Mouse (Mus musculus) intestine, embryonic 14.5 days (tissue): ENCODE results near the gene Ptrh2. TPM values are rescaled to one million over a fixed set of nuclear protein-coding genes. Genes with fewer than 3 reads are reported as not detected.

Source experiments
- ATAC-seq: fragments of 200-750 bp; cut with Nextera tagmentation; replicated peaks from 2 replicates; pipeline ENCODE4 v1.8.0; 2017; ENCODE audit warnings: low read depth, moderate number of reproducible peaks, moderate TSS enrichment, moderate library complexity; ENCODE audit not compliant: low FRiP score, low TSS enrichment
- DNase-seq: peaks from one replicate; pipeline ENCODE4 v3.0.0-alpha.2; 2018; ENCODE audit warnings: low spot score
- H3K27ac ChIP-seq: fragments of 300-500 bp; sonication (generic); 2 replicates; pipeline ENCODE4 v1.5.1; 2014; ENCODE audit warnings: low read depth, mild to moderate bottlenecking, control low read depth
- H3K27me3 ChIP-seq: fragments of 300-500 bp; sonication (generic); replicated peaks from 2 replicates; pipeline ENCODE4 v1.6.1; 2014; ENCODE audit warnings: low read length, control low read depth; ENCODE audit not compliant: control insufficient read depth, insufficient read depth
- H3K36me3 ChIP-seq: fragments of 300-500 bp; sonication (generic); 2 replicates; pipeline ENCODE4 v1.6.1; 2014; ENCODE audit warnings: low read length, control low read depth; ENCODE audit not compliant: control insufficient read depth, insufficient read depth
- H3K4me1 ChIP-seq: fragments of 300-500 bp; sonication (generic); replicated peaks from 2 replicates; pipeline ENCODE4 v1.6.1; 2014; ENCODE audit warnings: low read length, control low read depth, mixed read lengths; ENCODE audit not compliant: control insufficient read depth, insufficient read depth
- H3K4me2 ChIP-seq: fragments of 300-500 bp; sonication (generic); 2 replicates; pipeline ENCODE4 v1.6.1; 2014; ENCODE audit warnings: low read length
- H3K4me3 ChIP-seq: fragments of 300-500 bp; sonication (generic); 2 replicates; pipeline ENCODE4 v1.5.1; 2014; ENCODE audit warnings: low read depth, low read length, control low read depth, mixed read lengths
- H3K9ac ChIP-seq: fragments of 300-500 bp; sonication (generic); 2 replicates; pipeline ENCODE4 v1.6.1; 2014; ENCODE audit warnings: mild to moderate bottlenecking, low read length
- H3K9me3 ChIP-seq: fragments of 300-500 bp; sonication (generic); 2 replicates; pipeline ENCODE4 v1.6.1; 2016; ENCODE audit warnings: low read length, control low read depth; ENCODE audit not compliant: control insufficient read depth
- WGBS: fragments of 180-500 bp; shearing (Covaris S2); extraction: QIAGEN DNeasy Blood & Tissue Kit; methylation state at CpG from one replicate; pipeline ENCODE4 v1.1.7; 2014; 5-methylcytosine and 5-hydroxymethylcytosine counted together
- polyA plus RNA-seq: library from polyadenylated mRNA; unstranded; fragments of >200 nt; fragmentation: Nextera tagmentation; extraction: Ambion mirVana; gene quantifications from 2 replicates; pipeline ENCODE4 v1.2.1, GENCODE M21; 2014

Ptrh2 gene
- polyA plus RNA-seq, 1 experiment from 2014 or later, result 35.4 TPM

- DNase-seq (no peak), ATAC-seq (no peak)
- no peaks in the 10 kb centered on the region for H3K9me3 ChIP-seq
- H3K4me2 ChIP-seq, result no peak overlapping the region
- H3K4me1 ChIP-seq, result no peaks in the 10 kb centered on the region
- no peaks in the 10 kb centered on the region for H3K27me3 ChIP-seq
- 0 out of 2 replicates have a peak, but pooled peaks cover 7% of the 10 kb centered on the region for H3K36me3 ChIP-seq
- 90% methylated on average over 1 of the region's 1 CpGs for WGBS
- H3K9ac ChIP-seq, result no peak overlapping the region
- H3K27ac ChIP-seq, result no peak overlapping the region
- H3K4me3 ChIP-seq, result no peak overlapping the region
Observed at GRCm38 (mm10) chr11:86649542-86649941, 34.2 kb upstream of the Ptrh2 start.

GRCm38 (mm10) chr11:86650676-86651075, 33.1 kb upstream of the Ptrh2 start:
- 73% methylated on average over 6 of the region's 6 CpGs for WGBS
- H3K36me3 ChIP-seq, result 0 out of 2 replicates have a peak, but pooled peaks cover 7% of the 10 kb centered on the region

GRCm38 (mm10) chr11:86652578-86652979, 31.2 kb upstream of the Ptrh2 start:
- no peak for DNase-seq
- 87% methylated on average over 4 of the region's 4 CpGs for WGBS
- H3K9me3 ChIP-seq, result no peaks in the 10 kb centered on the region
- no peak overlapping the region for H3K9ac ChIP-seq
- H3K27me3 ChIP-seq, result no peaks in the 10 kb centered on the region
- ATAC-seq, result no peak
- H3K27ac ChIP-seq, result no peak overlapping the region
- no peak overlapping the region for H3K4me3 ChIP-seq
- no peaks in the 10 kb centered on the region for H3K4me1 ChIP-seq
- H3K4me2 ChIP-seq, result no peak overlapping the region
- H3K36me3 ChIP-seq, result 0 out of 2 replicates have a peak, but pooled peaks cover 7% of the 10 kb centered on the region

More at GRCm38 (mm10) chr11:86650676-86651075, 33.1 kb upstream of the Ptrh2 start:
- no peaks in the 10 kb centered on the region for H3K4me1 ChIP-seq
- ATAC-seq, result no peak
- no peak overlapping the region for H3K9ac ChIP-seq
- H3K27me3 ChIP-seq, result no peaks in the 10 kb centered on the region
- DNase-seq, result no peak
- no peak overlapping the region for H3K4me2 ChIP-seq
- no peak overlapping the region for H3K4me3 ChIP-seq
- H3K9me3 ChIP-seq, result no peaks in the 10 kb centered on the region
- no peak overlapping the region for H3K27ac ChIP-seq

GRCm38 (mm10) chr11:86653446-86653845, 30.3 kb upstream of the Ptrh2 start:
- H3K4me2 ChIP-seq, result no peak overlapping the region
- H3K27ac ChIP-seq, result no peak overlapping the region
- ATAC-seq (no peak), DNase-seq (peak; percentile 60)
- H3K9me3 ChIP-seq, result no peaks in the 10 kb centered on the region
- 0 out of 2 replicates have a peak, but pooled peaks cover 7% of the 10 kb centered on the region for H3K36me3 ChIP-seq
- 41% methylated on average over 3 of the region's 3 CpGs for WGBS
- H3K9ac ChIP-seq, result no peak overlapping the region
- H3K27me3 ChIP-seq, result no peaks in the 10 kb centered on the region
- no peaks in the 10 kb centered on the region for H3K4me1 ChIP-seq
- no peak overlapping the region for H3K4me3 ChIP-seq

- Histone ChIP-seq H3K27ac (no peak overlapping the region), H3K4me2 (no peak overlapping the region), H3K9me3 (no peaks in the 10 kb centered on the region), H3K27me3 (no peaks in the 10 kb centered on the region), H3K4me1 (no peaks in the 10 kb centered on the region), H3K9ac (no peak overlapping the region), H3K36me3 (0 out of 2 replicates have a peak, but pooled peaks cover 7% of the 10 kb centered on the region), H3K4me3 (no peak overlapping the region)
- 83% methylated on average over 4 of the region's 4 CpGs for WGBS
- DNase-seq (no peak), ATAC-seq (no peak)
Observed at GRCm38 (mm10) chr11:86654096-86654495, 29.7 kb upstream of the Ptrh2 start.

GRCm38 (mm10) chr11:86655671-86656070, 28.1 kb upstream of the Ptrh2 start:
- no peaks in the 10 kb centered on the region for H3K4me1 ChIP-seq
- peaks cover 15% of the 10 kb centered on the region for H3K36me3 ChIP-seq
- no peaks in the 10 kb centered on the region for H3K27me3 ChIP-seq
- no peak for ATAC-seq
- WGBS, result 5% methylated on average over 1 of the region's 1 CpGs
- DNase-seq, result no peak
- no peaks in the 10 kb centered on the region for H3K9me3 ChIP-seq
- H3K4me3 ChIP-seq, result no peak overlapping the region
- no peak overlapping the region for H3K27ac ChIP-seq
- no peak overlapping the region for H3K9ac ChIP-seq
- H3K4me2 ChIP-seq, result no peak overlapping the region

- Histone ChIP-seq H3K27ac (no peak overlapping the region), H3K27me3 (no peaks in the 10 kb centered on the region), H3K4me3 (no peak overlapping the region), H3K4me2 (no peak overlapping the region), H3K4me1 (no peaks in the 10 kb centered on the region), H3K9me3 (no peaks in the 10 kb centered on the region), H3K36me3 (peaks cover 26% of the 10 kb centered on the region), H3K9ac (no peak overlapping the region)
- 69% methylated on average over 4 of the region's 4 CpGs for WGBS
- ATAC-seq, result no peak
- DNase-seq, result no peak
Observed at GRCm38 (mm10) chr11:86656849-86657567, 26.8 kb upstream of the Ptrh2 start.

- Histone ChIP-seq H3K27ac (no peak overlapping the region), H3K27me3 (no peaks in the 10 kb centered on the region), H3K4me1 (no peaks in the 10 kb centered on the region), H3K9ac (no peak overlapping the region), H3K36me3 (peaks cover 26% of the 10 kb centered on the region), H3K9me3 (no peaks in the 10 kb centered on the region), H3K4me3 (no peak overlapping the region), H3K4me2 (no peak overlapping the region)
- DNase-seq, result no peak
- ATAC-seq, result no peak
Observed at GRCm38 (mm10) chr11:86657863-86658262, 25.9 kb upstream of the Ptrh2 start.
